Mouse (Mus musculus): ENCODE measurements around the gene Rtkn. TPM values are rescaled to one million over a fixed set of nuclear protein-coding genes. Genes with fewer than 3 reads are reported as not detected.

Gene Rtkn
- total RNA-seq, 2 experiments from 2014 or later = 31.0 to 34.6 TPM

DNA sequence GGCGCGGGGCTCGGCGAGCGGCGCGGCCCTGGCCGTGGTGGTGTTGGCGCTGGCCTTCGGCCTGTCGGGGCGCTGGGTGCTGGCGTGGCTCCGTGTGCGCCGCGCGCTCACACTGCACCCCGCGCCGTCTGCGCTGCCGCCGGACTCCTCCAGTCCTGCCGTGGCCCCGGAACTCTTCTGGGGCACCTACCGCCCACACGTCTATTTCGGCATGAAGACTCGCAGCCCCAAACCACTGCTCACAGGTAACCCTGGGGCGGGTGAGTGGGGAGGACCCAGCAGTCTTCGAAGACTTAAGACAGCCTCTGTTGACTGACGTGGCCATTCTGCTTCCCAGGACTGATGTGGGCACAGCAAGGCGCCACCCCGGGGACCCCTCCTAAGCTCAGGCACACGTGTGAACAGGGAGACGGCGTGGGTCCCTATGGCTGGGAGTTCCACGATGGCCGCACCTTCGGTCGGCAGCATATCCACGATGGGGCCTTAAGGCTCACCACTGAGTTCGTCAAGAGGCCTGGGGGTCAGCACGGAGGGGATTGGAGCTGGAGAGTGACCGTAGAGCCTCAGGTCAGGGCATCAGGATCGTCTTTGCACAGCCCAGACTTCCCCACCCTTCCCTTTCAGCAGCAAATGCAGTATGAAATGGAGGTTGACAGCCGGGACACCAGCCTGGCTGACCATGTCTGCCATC, 19.4 kb upstream of the Rtkn start:
- peak in 1 of 2 experiments; percentile 38 for DNase-seq (ENCODE audit: low spot score in 2 of 2)

DNA sequence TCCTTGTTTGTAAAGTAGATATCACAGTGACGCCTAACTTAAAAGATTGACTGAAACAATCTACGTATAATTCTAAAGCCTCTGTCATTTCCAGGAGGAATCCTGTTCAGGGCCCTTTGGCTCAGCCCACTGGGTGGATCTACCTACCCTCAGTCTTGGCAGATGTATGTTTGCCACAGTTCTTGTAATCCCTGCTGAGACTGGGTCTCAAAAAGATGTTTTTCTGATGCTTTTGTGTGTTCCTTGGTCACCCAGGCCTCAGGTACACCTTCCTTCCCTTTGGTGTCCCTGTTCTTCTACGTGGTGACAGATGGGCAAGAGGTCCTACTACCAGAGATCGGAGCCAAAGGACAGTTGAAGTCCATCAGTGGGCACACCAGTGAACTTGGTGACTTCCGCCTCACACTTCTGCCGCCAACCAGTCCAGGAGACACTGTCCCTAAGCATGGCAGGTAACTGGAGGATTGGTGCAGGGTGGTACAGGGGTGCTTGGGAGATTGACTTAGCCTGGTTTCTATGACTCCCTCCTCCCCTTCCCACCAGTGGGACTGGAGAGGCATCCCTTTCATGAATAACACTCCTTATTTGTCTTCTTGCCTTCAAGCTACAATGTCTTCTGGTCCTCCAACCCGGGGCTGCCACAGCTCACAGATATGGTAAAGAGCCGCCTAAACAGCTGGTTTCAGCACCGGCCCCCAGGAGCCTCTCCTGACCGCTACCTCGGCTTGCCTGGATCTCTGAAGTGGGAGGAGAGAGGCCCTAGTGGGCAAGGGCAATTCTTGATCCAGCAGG, 18.7 kb upstream of the Rtkn start:
- DNase-seq (ENCODE audit: low spot score in 2 of 2) = no peak

DNA sequence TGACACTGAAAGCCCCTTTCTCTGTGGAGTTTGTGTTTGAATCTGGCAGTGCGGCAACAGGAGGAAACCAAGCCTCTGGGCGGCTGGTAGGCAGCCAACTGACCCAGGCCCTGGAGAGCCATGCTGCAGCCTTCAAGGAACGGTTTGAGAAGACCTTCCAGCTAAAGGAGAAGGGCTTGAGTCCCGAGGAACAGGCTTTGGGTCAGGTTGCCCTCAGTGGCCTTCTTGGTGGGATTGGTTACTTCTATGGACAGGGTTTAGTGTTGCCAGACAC, 18.2 kb upstream of the Rtkn start:
- DNase-seq (ENCODE audit: low spot score in 2 of 2) = no peak

DNA sequence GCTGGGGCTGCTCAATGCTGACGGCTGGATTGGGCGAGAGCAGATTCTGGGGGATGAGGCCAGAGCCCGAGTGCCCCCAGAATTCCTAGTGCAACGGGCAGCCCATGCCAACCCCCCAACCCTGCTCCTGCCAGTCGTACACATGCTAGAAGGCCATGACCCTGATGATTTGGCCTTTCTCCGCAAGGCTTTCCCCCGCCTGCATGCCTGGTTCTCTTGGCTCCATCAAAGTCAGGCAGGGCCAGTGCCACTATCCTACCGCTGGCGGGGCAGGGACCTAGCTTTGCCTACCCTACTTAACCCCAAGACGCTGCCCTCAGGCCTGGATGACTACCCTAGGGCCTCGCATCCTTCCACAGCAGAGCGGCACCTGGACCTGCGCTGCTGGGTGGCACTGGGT, 17.6 kb upstream of the Rtkn start:
- no peak for DNase-seq (ENCODE audit: low spot score in 2 of 2)

DNA sequence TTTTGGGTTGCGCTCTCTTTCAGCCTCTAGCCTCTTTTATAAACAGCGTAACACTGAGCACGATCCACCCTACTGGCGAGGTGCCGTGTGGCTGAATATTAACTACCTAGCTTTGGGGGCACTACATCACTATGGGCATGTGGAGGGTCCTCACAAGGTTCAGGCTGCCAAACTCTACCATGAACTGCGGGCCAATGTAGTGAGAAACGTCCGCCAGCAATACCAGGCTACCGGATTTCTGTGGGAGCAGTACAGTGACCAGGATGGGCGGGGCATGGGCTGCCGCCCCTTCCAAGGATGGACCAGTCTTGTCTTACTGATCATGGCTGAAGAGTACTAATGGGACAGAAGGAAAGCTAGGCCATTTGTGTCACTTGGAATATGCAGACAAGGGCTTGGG, 16.9 kb upstream of the Rtkn start:
- DNase-seq (ENCODE audit: low spot score in 2 of 2) = no peak

DNA sequence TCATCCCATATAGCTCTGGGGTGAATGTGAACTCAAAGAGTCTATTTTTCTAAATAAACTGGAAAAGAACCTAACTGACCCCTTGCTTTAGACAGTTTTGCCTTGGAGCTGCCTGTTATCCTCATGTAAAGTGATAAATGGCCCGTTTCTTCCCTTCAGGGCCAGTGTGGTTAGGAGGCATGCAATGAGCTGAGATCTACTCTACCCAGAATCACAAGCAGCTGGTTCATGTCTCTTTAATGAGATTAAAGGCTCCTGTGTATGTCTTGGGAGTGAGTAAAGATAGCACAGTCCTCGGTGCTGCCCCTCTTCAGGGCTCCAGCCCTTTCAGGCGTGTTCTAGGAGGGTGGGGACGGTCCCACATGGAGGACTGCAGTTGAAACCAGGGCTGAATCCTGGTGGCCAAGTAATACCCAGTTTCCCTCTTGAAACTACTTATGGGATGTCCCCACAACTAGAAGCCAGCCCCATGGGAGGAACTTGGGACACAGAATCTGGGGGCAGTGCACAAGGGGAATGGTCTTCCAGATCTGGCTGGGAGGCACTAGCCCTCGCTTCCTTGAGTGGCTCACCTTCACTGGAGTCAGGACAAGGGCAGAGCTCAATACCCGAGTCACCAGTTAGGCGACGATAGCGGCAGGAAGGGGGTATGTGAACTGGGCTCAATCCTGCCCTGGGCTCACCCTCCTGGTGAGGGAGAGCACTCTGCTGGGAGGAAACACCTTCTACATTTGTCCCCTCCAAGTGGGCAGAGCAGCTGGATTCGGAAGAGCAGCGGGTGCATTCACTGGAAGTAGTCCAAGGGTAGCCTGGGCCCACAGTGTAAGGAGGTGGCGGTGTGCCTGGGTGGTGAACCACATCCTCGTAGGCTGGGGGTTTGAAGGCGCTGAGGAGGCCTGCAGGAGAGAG, 16.2 kb upstream of the Rtkn start:
- no peak for DNase-seq (ENCODE audit: low spot score in 2 of 2)

DNA sequence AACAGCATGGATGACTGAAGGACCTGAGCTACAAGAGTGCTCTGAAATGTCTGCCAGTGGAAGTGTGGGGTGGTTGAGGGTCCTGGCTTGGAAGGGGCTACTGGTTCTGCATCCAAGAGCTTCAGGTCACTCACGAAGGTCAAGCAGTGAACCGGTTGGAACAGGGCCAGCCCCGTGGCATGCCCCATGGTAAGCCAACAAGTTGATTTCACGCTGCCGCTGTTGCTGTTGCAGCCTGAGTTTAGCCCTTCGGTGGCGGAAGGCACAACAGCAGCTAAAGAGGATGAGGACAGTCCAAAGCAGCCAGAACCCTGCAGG, 15.6 kb upstream of the Rtkn start:
- DNase-seq (ENCODE audit: low spot score in 2 of 2) = peak in 1 of 2 experiments; percentile 49

DNA sequence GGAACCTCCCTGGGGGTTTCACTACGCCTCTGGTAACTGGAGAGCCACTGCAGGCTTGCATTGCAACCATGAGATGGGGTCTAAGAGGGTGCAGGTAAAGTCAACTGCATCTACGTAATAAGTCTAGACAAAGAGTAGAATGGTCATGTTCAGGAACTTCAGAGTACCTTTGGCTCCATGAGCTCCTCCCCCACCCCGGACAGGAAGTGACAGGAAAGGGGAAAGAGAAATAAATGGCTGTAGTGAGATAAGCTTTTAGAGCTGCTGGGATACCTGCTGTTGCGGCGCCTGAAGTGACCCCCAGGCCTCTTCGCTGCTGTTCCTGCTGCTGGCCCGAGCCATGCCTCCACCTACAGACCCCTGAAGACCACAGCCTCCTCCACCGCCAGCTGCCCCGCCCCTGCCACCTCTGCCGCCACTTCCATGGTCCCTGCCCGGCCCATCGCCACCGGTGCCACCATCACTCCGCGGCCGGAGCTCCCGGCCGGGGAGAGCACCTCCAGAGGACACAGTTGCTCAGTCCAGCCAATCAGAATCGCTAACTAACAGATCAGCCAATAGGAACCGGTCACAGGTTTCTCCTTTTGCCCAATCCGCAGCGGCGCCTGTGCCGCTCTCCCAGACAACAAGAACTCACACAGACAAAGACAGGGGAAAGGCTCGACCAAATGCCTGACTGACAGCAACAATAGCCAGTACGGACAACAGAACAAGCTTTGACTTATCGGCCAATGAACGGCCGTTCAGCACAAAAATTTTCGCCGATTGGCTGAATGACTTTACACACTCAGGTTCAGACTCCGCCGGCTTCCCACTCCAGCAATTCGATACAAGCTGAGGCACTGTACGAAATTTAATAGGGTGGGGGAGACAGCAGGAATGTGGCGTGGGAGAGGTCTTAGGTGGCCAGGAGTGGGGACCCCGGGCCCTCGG, 14.1 kb upstream of the Rtkn start, which contains the start of gene Wbp1:
Gene Wbp1 (minus strand): TSS at position 630 of the 933 bp plus-strand sequence.
- DNase-seq (ENCODE audit: low spot score in 2 of 2) = peak; percentile 69 to 88

DNA sequence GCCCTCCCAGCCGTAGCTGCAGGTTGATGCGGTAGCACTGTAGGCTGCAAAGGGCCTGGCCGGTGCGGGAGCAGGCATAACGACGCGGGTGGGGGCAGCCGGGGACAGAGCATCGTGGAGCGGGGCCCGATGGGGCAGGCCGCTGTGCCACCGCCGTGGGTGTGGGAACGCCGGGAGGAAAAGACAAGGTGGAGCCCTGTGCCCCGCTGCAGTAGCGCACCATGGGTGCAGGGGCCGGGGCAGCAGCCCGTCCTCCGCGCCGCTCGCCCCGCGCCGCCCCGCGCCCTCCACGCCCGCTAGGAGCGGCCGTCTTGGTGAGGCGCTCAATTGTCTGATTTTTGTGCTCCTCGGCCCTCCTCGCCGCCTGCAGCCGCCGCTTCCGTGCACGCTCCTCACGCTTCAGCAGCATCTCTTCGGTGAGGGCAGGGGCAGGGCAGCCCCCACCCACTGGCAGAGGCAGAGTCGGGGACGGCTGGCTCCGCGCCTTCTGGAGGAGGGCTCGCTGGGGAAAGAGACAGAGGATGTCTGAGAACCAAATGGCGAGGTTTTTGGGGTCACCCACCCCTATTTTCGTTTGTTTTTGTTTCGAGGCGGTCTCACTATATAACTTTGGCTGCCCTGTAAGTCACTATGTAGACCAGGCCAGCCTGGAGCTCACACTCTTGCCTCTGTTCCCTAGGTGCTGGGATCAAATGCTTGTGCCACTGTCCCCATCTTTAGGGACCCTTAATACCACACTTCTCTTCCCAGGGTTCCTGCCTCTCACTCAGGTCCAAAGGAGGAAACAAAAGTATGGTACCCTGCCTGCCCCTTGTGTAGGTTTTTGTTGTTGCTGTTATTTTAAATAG, 13.2 kb upstream of the Rtkn start:
- DNase-seq (ENCODE audit: low spot score in 2 of 2) = peak in 1 of 2 experiments; percentile 58

DNA sequence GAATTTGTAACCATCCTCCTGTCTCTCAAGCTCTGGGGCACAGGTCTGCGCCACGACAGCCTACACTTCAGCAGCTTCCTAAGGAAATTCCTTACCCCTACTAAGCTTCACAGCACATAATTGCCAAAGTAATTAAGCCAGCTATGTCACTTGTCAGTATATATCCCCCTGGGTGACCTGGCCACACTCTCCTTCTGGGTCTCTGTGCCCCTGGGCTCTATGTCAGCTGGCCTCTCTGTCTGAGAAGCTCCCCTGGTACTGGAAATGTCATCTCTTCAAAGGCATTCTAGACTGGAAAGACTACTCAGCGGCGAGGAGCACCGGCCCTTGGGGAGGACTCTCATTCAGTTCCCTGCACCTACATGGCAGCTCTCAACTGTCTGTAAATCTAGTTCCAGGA, 12.3 kb upstream of the Rtkn start:
- DNase-seq (ENCODE audit: low spot score in 2 of 2) = no peak

DNA sequence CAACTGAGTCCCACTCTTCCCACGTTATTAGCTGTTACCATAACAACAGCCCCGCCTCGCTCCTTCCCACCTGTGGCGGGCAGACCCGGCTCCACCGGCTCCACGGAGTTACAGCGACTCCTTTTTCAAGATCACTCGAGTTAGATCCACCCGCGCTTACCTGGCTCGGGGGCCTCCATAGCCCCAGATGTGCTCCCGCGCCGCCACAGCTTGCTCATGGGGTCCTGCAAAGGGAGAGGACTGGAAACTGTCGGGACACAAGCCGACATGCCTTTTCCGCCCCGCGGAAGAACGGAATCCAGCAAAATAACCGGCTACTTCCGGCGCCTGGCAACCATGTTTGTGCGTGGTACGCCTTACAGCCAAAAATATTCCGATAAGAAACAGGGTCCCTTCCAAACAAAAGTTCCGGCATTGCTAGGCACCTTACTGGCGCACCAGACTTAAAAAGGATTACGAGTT, 10.4 kb upstream of the Rtkn start:
- DNase-seq (ENCODE audit: low spot score in 2 of 2) = peak; percentile 77 to 91

DNA sequence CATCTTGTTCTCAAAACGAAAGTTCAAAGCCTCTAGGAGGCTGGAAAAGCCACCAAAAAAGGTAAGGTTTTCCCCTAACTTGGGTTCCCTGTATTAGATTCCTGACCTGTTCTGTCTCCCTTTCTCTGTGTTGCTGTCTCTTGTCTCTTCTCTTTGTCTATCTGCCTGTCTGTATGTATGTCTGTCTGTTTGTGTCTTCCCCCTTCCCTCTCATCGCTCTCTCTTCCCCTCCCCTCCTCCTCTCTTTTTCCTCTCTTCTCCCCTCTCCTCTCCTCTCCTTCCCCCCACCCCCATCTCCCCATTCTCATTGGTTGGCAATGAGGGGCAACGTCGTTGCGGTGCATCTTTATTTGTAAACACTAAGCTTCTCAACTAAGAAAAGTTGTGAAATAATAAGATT, 9.9 kb upstream of the Rtkn start, which contains the start of gene Ino80b:
Gene Ino80b (minus strand): TSS at position 101 of the 400 bp plus-strand sequence.
- no peak for DNase-seq (ENCODE audit: low spot score in 2 of 2)

DNA sequence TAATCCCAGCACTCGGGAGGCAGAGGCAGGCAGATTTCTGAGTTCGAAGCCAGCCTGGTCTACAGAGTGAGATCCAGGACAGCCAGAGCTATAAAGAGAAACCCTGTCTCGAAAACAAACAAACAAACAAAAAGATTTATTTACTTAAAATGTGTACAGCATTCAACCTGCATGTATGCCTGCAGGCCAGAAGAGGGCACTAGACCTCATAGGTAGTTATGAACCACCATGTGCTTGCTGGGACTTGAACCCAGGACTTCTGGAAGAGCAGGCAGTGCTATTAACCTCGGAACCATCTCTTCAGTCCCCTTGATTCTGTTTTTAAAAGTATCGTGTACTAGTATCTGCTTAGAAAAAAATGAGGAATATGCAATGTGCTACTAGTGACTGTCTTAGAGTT, 7.8 kb upstream of the Rtkn start:
- DNase-seq (ENCODE audit: low spot score in 2 of 2) = no peak

DNA sequence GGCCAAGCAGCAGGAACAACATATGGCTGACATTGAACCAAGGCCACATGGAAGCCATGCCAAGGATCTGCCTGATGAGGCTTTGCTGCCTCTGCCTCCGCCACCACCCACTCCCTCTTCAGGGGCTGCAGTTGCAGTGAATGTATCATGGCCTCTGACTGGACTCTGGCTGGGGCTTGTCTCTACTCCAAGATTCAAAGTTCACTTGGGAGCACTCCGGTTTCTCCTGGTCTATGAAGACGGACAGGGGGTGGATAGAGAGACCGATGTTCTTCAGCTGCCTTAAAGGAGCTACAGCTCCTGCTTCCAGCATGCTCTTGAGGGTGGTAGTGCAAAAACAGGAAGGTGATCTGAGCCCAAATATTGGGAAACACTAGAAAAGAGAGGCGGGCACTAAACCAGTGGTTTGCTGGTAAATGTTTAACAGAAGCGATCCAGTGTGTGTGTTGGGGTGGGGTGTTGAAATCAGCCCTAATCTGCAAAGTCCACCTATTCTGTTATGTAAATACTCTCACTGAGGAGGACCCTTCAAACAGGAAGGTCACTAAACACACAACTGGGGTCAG, 3.7 kb upstream of the Rtkn start:
- DNase-seq (ENCODE audit: low spot score in 2 of 2) = no peak

DNA sequence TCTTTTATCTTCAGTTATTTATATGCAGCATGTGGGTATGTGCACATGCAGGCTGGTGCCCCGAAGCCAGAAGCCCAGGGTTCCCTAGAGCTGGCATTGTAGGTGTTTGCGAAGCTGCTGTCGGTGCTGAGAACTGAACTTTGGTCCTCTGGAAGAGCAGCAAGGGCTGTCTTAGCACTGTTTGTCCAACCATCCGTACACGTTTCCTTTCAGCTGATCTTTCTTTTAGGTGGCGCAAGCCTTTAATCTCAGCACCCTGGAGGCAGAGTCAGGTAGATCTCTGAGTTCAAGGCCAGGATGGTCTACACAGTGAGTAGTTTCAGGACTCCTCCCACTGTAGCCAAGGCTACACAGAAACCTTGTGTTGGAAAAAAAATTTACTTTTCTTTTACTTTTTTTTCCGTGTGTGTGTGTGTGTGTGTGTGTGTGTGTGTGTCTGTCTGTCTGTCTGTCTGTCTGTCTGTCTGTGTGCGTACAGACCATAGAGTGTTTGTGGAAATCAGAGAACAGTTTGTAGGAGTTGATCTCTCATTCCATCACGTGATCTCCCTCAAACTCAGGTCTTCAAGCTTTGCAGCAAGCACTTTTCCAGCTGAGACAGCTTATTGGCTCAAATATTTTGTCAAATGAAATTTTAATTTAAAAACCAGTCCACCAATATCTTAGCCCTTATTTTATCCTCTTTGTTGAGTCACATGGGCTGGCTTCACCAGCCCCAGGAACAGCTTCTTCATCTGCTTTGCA, 2.9 kb upstream of the Rtkn start:
- DNase-seq (ENCODE audit: low spot score in 2 of 2) = no peak

DNA sequence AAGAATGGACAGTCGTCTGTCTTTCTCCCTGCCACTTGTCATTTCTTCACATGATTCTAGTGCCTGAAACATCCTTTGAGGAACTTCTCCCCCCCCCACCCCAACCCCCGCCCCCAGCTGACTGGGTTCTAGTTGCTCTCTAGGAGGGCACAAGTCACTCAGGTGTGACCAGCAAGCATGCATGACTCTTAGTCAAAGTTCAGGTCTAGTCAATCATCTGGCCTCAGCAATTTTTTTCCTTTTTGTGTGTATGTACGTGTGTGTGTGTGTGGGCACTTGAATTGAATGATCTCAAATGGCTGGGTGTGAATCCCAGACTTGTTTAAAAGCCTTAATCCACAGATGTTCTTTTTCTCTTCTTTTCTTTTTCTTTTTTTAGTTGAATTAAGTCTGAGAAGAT, 1.0 kb upstream of the Rtkn start:
- no peak for DNase-seq (ENCODE audit: low spot score in 2 of 2)

DNA sequence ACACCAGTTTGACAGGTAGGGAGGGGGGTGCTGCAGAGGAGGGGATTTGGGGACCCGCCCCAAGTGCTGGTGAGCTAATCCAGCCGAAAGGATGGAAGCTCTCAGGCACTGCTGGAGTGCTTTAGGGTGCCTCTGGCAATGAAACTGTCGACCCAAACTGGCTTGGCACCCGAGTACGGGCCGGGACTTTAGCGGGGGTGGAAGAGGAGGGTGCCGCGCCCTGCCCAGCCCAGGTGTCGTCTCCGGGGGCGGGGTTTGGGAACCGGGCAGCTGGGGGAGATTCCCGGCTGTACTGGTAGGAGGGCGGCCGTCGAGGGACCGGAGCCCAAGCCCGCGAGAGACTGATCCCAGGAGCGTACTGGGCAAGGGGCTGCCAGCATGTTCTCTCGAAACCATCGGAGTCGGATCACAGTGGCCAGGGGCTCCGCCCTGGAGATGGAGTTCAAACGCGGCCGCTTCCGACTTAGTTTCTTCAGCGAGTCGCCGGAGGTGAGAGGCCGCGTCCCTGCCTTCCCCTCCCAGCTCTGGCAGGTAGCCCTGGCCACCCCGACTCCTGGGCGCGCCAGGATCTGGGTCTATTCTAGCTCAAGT, 403 bp downstream of the Rtkn start:
- DNase-seq (ENCODE audit: low spot score in 2 of 2) = peak in 1 of 2 experiments; percentile 47

DNA sequence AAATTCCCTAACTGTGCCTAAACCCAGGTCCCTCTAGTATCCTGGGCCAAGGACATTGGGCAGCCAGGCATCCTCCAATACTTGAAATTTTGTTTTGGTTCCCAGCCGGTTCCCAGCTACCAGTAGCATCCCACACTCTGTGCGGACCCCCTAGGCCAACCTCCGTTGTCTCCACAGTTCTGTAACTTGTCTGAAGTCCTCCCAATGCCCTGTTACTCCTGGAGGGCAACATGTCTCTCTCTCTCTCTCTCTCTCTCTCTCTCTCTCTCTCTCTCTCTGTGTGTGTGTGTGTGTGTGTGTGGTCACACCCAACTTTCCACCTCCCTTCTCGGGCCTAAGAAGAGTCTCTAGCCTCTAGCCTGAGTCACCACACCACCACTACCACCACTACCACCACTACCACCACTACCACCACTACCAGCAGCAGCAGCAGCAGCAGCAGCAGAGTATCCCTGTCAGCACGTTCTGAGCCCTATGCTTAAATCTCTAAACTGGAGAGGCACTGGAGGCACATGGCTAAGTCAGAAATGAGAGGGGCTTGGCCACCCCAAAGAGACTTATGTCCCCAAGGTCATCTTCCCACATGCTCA, 1.1 kb downstream of the Rtkn start:
- DNase-seq (ENCODE audit: low spot score in 2 of 2) = no peak
